Mouse (Mus musculus) splenic B cell, adult 2 months (primary cell): ENCODE measurements around the gene Shank2.

ENCODE experiments used
- DNase-seq: peaks from one replicate; pipeline ENCODE4 v3.0.0-alpha.2; 2011; ENCODE audit warnings: low read depth, low spot score
- H3K27me3 ChIP-seq: 2 replicates; pipeline ENCODE4 v1.6.1; 2012; ENCODE audit warnings: mild to moderate bottlenecking, low read length, moderate library complexity, mixed read lengths; ENCODE audit not compliant: control insufficient read depth, poor library complexity, insufficient read depth, severe bottlenecking
- H3K36me3 ChIP-seq: 2 replicates; pipeline ENCODE4 v1.6.1; 2012; ENCODE audit warnings: mild to moderate bottlenecking, low read length, moderate library complexity, mixed read lengths; ENCODE audit not compliant: control insufficient read depth, poor library complexity, insufficient read depth, severe bottlenecking

Gene Shank2

GRCm38 (mm10) chr7:144008985-144009384 is 7.3 kb downstream of the Shank2 start:
- Histone ChIP-seq H3K27me3 (no peaks in the 10 kb centered on the region), H3K36me3 (no peaks in the 10 kb centered on the region)
- no peak for DNase-seq

- DNase-seq = no peak
- H3K36me3 ChIP-seq = no peaks in the 10 kb centered on the region
- H3K27me3 ChIP-seq = no peaks in the 10 kb centered on the region
Observed at GRCm38 (mm10) chr7:144014485-144014884, 12.8 kb downstream of the Shank2 start.

GRCm38 (mm10) chr7:144021801-144022200 is 20.1 kb downstream of the Shank2 start:
- no peak for DNase-seq
- Histone ChIP-seq H3K36me3 (no peaks in the 10 kb centered on the region), H3K27me3 (no peaks in the 10 kb centered on the region)

- DNase-seq = no peak
- Histone ChIP-seq H3K36me3 (no peaks in the 10 kb centered on the region), H3K27me3 (no peaks in the 10 kb centered on the region)
Observed at GRCm38 (mm10) chr7:144022682-144023081, 21.0 kb downstream of the Shank2 start.

- no peaks in the 10 kb centered on the region for H3K27me3 ChIP-seq
- no peaks in the 10 kb centered on the region for H3K36me3 ChIP-seq
- DNase-seq = no peak
Observed at GRCm38 (mm10) chr7:144023561-144023960, 21.8 kb downstream of the Shank2 start.

- no peaks in the 10 kb centered on the region for H3K36me3 ChIP-seq
- DNase-seq = no peak
- no peaks in the 10 kb centered on the region for H3K27me3 ChIP-seq
Observed at GRCm38 (mm10) chr7:144026024-144026752, 24.5 kb downstream of the Shank2 start.

GRCm38 (mm10) chr7:144029246-144029645 is 27.5 kb downstream of the Shank2 start:
- H3K27me3 ChIP-seq = no peaks in the 10 kb centered on the region
- no peak for DNase-seq

GRCm38 (mm10) chr7:144030796-144031195 is 29.1 kb downstream of the Shank2 start:
- DNase-seq = no peak
- Histone ChIP-seq H3K36me3 (no peaks in the 10 kb centered on the region), H3K27me3 (no peaks in the 10 kb centered on the region)

More at GRCm38 (mm10) chr7:144029246-144029645, 27.5 kb downstream of the Shank2 start:
- H3K36me3 ChIP-seq = no peaks in the 10 kb centered on the region

GRCm38 (mm10) chr7:144031611-144032010 is 29.9 kb downstream of the Shank2 start:
- no peaks in the 10 kb centered on the region for H3K27me3 ChIP-seq
- H3K36me3 ChIP-seq = no peaks in the 10 kb centered on the region
- no peak for DNase-seq

GRCm38 (mm10) chr7:144037541-144037940 is 35.8 kb downstream of the Shank2 start:
- Histone ChIP-seq H3K36me3 (no peaks in the 10 kb centered on the region), H3K27me3 (no peaks in the 10 kb centered on the region)
- DNase-seq = no peak

- no peaks in the 10 kb centered on the region for H3K27me3 ChIP-seq
- no peak for DNase-seq
- H3K36me3 ChIP-seq = no peaks in the 10 kb centered on the region
Observed at GRCm38 (mm10) chr7:144037966-144038669, 36.4 kb downstream of the Shank2 start.

GRCm38 (mm10) chr7:144038741-144039140 is 37.0 kb downstream of the Shank2 start:
- Histone ChIP-seq H3K27me3 (no peaks in the 10 kb centered on the region), H3K36me3 (no peaks in the 10 kb centered on the region)
- DNase-seq = no peak

GRCm38 (mm10) chr7:144040328-144040727 is 38.6 kb downstream of the Shank2 start:
- Histone ChIP-seq H3K27me3 (no peaks in the 10 kb centered on the region), H3K36me3 (no peaks in the 10 kb centered on the region)
- no peak for DNase-seq

GRCm38 (mm10) chr7:144052076-144052475 is 50.3 kb downstream of the Shank2 start:
- DNase-seq = no peak
- Histone ChIP-seq H3K27me3 (no peaks in the 10 kb centered on the region), H3K36me3 (no peaks in the 10 kb centered on the region)

GRCm38 (mm10) chr7:144055188-144055587 is 53.5 kb downstream of the Shank2 start:
- H3K36me3 ChIP-seq = no peaks in the 10 kb centered on the region
- DNase-seq = no peak

More at GRCm38 (mm10) chr7:144055188-144055587, 53.5 kb downstream of the Shank2 start:
- no peaks in the 10 kb centered on the region for H3K27me3 ChIP-seq
